Mouse (Mus musculus) testis, adult 2 months (tissue): ENCODE measurements around the gene Trmo.

Source experiments
- CTCF ChIP-seq: fragments of 200-500 bp; IDR thresholded peaks from 2 replicates; pipeline ENCODE4 v1.5.1; 2012; ENCODE audit warnings: low read depth, mild to moderate bottlenecking, inconsistent platforms, low read length, moderate library complexity; ENCODE audit not compliant: control insufficient read depth, insufficient read depth, insufficient replicate concordance
- POLR2A ChIP-seq: fragments of 200-500 bp; IDR thresholded peaks from 2 replicates; pipeline ENCODE4 v1.6.1; 2012; ENCODE audit warnings: low read depth, mild to moderate bottlenecking, inconsistent platforms, low read length, moderate library complexity; ENCODE audit not compliant: control insufficient read depth

- TF ChIP-seq CTCF (no peak), POLR2A (no peak)
These were observed 21.4 kb upstream of the Trmo start for GRCm38 (mm10) chr4:46410677-46411076.
